Mouse (Mus musculus): ENCODE results near the gene Msh2. TPM values are rescaled to one million over a fixed set of nuclear protein-coding genes. Genes with fewer than 3 reads are reported as not detected.

Gene Msh2
- polyA plus RNA-seq, 1 experiment from 2014 or later: 16.1 TPM

DNA sequence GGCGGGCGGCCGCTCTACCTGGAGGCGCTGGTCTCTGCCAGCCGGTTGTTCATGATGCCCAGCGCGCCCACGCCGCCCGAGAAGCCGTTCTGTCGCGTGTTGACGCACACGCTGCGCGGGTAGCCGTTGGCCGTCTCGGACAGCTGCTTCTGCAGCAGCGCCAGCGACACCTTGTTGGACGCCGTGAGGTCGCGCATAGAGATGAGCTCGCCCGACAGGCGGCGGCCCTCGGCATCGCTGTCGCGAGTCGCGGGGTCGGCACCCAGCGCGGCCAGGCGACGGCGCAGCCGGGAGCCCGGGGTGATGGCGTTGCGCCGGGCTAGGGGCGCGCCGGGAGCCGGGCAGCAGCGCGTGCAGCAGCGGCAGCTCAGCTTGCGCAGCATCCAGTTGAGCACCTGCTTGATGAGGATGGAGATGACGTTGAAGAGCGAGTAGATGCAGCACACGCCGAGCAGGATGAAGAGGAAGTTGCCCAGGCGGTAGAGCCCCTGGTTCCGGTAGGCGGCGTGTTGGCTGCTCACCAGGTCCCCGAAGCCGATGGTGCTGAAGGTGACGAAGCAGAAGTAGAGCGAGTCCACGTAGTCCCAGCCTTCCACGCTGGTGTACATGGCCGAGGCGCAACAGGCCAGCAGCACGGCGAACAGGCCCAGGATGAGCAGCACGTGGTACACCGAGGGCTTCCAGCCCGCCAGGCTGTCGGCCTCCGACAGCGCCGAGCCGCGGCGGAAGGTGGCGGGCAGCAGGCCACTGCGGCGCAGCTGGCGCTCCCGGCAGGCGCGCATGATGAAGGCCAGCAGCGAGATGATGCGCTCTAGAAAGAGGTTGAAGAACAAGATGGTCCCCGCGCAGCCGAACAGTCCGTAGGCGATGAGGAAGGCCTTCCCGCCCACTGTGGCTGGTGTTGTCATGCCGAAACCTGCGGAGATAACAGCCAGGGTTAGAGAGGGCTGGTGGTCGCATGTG lies 74.1 kb downstream of the Msh2 start:
- Histone ChIP-seq H3K36me3 (replicated peaks; ENCODE audit: insufficient read depth, low read length) (no peaks in the 10 kb centered on the region), H3K4me1 (ENCODE audit: insufficient read depth) (peaks cover 9% of the 10 kb centered on the region), H3K9me3 (ENCODE audit: low read length) (no peaks in the 10 kb centered on the region), H3K9ac (replicated peaks) (no peak overlapping the region), H3K27me3 (ENCODE audit: insufficient read depth, low read length) (peaks cover 27% of the 10 kb centered on the region), H3K4me3 (ENCODE audit: low read depth, low read length) (peak overlapping the region; percentile 56), H3K27ac (ENCODE audit: low read depth) (no peak overlapping the region), H3K4me2 (ENCODE audit: low read depth, low read length) (peak overlapping the region; percentile 84)
- 6% methylated on average over 101 of the region's 101 CpGs for WGBS (ENCODE audit: insufficient replicate concordance)
- ATAC-seq: peak; percentile 50
- peak; percentile 50 for DNase-seq
- TF ChIP-seq EP300 (IDR thresholded peaks at IDR 0.05; ENCODE audit: low read depth) (no peak), CTCF (IDR thresholded peaks at IDR 0.05; ENCODE audit: low read depth) (peak; percentile 32; the same call in 1 of the 2 replicates)

DNA sequence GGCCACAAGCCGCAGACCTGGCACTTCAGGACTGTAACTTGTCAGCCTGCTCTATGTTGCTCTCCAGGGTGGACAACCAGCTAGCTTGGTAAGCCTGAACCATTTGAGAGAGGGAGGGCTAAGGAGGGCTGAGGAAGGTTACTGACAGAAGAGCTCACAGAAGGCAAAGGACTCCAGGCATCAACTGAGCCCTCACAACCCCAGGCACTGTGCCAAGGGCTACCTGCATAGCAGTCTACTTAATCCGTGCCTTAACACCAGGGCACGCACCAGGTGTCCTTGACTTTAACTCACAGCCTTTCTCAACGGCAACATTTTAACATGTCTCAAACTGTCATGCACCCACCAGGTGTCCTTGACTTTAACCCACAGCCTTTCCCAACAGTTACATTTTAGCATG lies 88.2 kb downstream of the Msh2 start:
- Histone ChIP-seq H3K4me3 (ENCODE audit: low read depth, low read length) (no peak overlapping the region), H3K9me3 (ENCODE audit: low read length) (no peaks in the 10 kb centered on the region), H3K9ac (replicated peaks) (no peak overlapping the region), H3K4me1 (ENCODE audit: insufficient read depth) (no peaks in the 10 kb centered on the region), H3K36me3 (replicated peaks; ENCODE audit: insufficient read depth, low read length) (no peaks in the 10 kb centered on the region), H3K4me2 (ENCODE audit: low read depth, low read length) (no peak overlapping the region), H3K27me3 (ENCODE audit: insufficient read depth, low read length) (no peaks in the 10 kb centered on the region), H3K27ac (ENCODE audit: low read depth) (no peak overlapping the region)
- ATAC-seq (no peak), DNase-seq (no peak)
- WGBS (ENCODE audit: insufficient replicate concordance): 78% methylated on average over 4 of the region's 4 CpGs
- TF ChIP-seq EP300 (IDR thresholded peaks at IDR 0.05; ENCODE audit: low read depth) (no peak), CTCF (IDR thresholded peaks at IDR 0.05; ENCODE audit: low read depth) (no peak)

DNA sequence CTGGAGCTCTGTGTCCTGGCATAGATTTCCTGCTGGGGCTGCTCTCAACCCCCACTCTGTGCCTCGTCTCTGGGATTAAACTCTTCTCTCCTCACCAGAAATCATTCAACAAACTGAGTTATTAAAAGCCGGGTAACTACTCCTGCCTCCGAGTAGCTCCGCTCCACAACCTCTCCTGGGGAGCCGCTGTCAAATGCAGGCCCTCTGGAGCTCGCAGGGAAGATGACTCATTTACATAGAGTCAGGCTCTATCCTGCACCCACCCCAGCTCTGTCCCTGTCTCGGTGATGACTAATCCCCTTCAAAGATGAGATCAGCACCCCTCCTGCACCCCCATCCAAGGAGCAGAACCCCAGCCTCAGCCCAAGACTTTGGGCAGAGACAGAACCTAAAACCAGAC lies 91.0 kb downstream of the Msh2 start:
- H3K4me2 ChIP-seq (ENCODE audit: low read depth, low read length): no peak overlapping the region
- H3K9ac ChIP-seq (replicated peaks): no peak overlapping the region
- H3K27ac ChIP-seq (ENCODE audit: low read depth): no peak overlapping the region
- no peaks in the 10 kb centered on the region for H3K27me3 ChIP-seq (ENCODE audit: insufficient read depth, low read length)
- no peaks in the 10 kb centered on the region for H3K9me3 ChIP-seq (ENCODE audit: low read length)
- no peaks in the 10 kb centered on the region for H3K4me1 ChIP-seq (ENCODE audit: insufficient read depth)
- no peak for DNase-seq
- H3K4me3 ChIP-seq (ENCODE audit: low read depth, low read length): no peak overlapping the region
- no peak for ATAC-seq
- 66% methylated on average over 7 of the region's 7 CpGs for WGBS (ENCODE audit: insufficient replicate concordance)
- no peaks in the 10 kb centered on the region for H3K36me3 ChIP-seq (replicated peaks; ENCODE audit: insufficient read depth, low read length)
- TF ChIP-seq CTCF (IDR thresholded peaks at IDR 0.05; ENCODE audit: low read depth) (no peak), EP300 (IDR thresholded peaks at IDR 0.05; ENCODE audit: low read depth) (no peak)

DNA sequence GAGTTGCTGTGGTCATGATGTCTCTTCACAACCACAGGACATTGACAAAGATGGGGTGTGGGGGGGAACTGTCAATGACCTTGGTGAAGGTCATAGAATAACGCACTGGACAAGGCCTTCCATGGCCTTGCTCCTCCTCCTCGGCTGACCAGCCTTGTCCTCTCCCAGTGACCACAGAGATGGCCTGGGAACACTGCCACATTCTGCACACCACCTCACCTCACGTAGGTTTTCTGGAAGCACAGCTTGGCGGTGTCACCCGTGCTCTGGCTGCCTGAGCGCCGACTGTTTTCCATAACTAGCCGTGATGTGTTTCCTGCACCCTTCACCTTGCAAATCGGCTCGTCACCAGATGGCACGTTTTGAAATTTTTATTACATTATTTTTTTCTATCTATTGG lies 92.9 kb downstream of the Msh2 start:
- TF ChIP-seq CTCF (IDR thresholded peaks at IDR 0.05; ENCODE audit: low read depth) (no peak), EP300 (IDR thresholded peaks at IDR 0.05; ENCODE audit: low read depth) (no peak)

DNA sequence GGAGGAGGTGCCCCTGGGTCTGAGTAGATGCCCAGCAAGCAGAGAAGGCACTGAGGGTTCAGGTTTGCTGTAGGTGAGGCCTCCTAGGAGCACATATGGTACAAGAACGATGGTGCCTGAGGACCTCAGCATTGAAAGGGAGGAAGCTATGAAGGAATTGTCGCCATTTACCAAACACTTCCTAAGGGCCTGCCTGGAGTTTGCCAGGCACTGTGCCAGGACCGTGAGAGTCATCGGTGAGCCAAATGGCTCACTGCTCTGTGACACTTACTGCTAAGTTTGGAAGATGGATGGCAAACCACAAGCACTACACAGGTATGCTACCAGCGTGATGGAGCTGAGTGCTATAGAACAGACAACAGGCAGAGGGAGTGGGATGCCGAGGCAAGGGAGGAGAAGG lies 94.8 kb downstream of the Msh2 start:
- 72% methylated on average over 6 of the region's 6 CpGs for WGBS (ENCODE audit: insufficient replicate concordance)
- no peak for TF ChIP-seq EP300 (IDR thresholded peaks at IDR 0.05; ENCODE audit: low read depth)
- no peak for TF ChIP-seq CTCF (IDR thresholded peaks at IDR 0.05; ENCODE audit: low read depth)
- no peak for DNase-seq
- no peaks in the 10 kb centered on the region for H3K9me3 ChIP-seq (ENCODE audit: low read length)
- no peak overlapping the region for H3K4me2 ChIP-seq (ENCODE audit: low read depth, low read length)
- no peaks in the 10 kb centered on the region for H3K4me1 ChIP-seq (ENCODE audit: insufficient read depth)
- H3K27ac ChIP-seq (ENCODE audit: low read depth): no peak overlapping the region
- no peaks in the 10 kb centered on the region for H3K27me3 ChIP-seq (ENCODE audit: insufficient read depth, low read length)
- ATAC-seq: no peak
- H3K36me3 ChIP-seq (replicated peaks; ENCODE audit: insufficient read depth, low read length): no peaks in the 10 kb centered on the region
- H3K4me3 ChIP-seq (ENCODE audit: low read depth, low read length): no peak overlapping the region
- H3K9ac ChIP-seq (replicated peaks): no peak overlapping the region

More for the DNA sequence above, 92.9 kb downstream of the Msh2 start:
- DNase-seq: no peak
- no peak overlapping the region for H3K9ac ChIP-seq (replicated peaks)
- H3K4me1 ChIP-seq (ENCODE audit: insufficient read depth): no peaks in the 10 kb centered on the region
- H3K4me2 ChIP-seq (ENCODE audit: low read depth, low read length): no peak overlapping the region
- ATAC-seq: no peak
- WGBS (ENCODE audit: insufficient replicate concordance): 82% methylated on average over 11 of the region's 11 CpGs
- H3K9me3 ChIP-seq (ENCODE audit: low read length): no peaks in the 10 kb centered on the region
- no peaks in the 10 kb centered on the region for H3K27me3 ChIP-seq (ENCODE audit: insufficient read depth, low read length)
- no peak overlapping the region for H3K4me3 ChIP-seq (ENCODE audit: low read depth, low read length)
- H3K36me3 ChIP-seq (replicated peaks; ENCODE audit: insufficient read depth, low read length): no peaks in the 10 kb centered on the region
- H3K27ac ChIP-seq (ENCODE audit: low read depth): no peak overlapping the region

DNA sequence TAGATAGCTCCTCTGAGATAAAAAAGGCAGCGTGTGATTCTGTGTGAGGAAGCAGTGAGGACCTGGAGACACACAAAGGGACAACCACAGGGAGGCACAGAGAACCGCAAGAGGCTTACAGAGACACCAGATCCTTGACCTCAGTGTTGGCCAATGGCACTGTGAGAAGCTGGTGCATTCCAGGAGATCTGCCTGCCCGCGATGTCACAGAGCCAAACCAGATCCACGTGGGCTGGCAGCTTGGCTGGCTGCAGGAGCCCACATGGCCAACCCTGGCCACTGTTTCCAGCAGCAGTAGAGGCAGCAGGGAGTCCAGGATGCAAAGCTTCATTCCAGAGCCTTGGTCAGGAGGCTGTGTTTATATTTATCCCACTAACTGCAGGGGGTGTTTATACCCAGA lies 98.6 kb downstream of the Msh2 start:
- Histone ChIP-seq H3K9ac (replicated peaks) (no peak overlapping the region), H3K36me3 (replicated peaks; ENCODE audit: insufficient read depth, low read length) (no peaks in the 10 kb centered on the region), H3K4me1 (ENCODE audit: insufficient read depth) (no peaks in the 10 kb centered on the region), H3K4me3 (ENCODE audit: low read depth, low read length) (no peak overlapping the region), H3K9me3 (ENCODE audit: low read length) (no peaks in the 10 kb centered on the region), H3K27ac (ENCODE audit: low read depth) (no peak overlapping the region), H3K4me2 (ENCODE audit: low read depth, low read length) (no peak overlapping the region), H3K27me3 (ENCODE audit: insufficient read depth, low read length) (no peaks in the 10 kb centered on the region)
- DNase-seq (no peak), ATAC-seq (no peak)
- TF ChIP-seq CTCF (IDR thresholded peaks at IDR 0.05; ENCODE audit: low read depth): no peak
- WGBS (ENCODE audit: insufficient replicate concordance): 54% methylated on average over 5 of the region's 5 CpGs

Data from liver, postnatal 0 days (tissue).